Mouse (Mus musculus): ENCODE measurements around the gene Serpina3k. TPM values are rescaled to one million over a fixed set of nuclear protein-coding genes. Genes with fewer than 3 reads are reported as not detected.
"Not testable (repeated sequence)": the region's sequence is repeated elsewhere in the genome, so short reads cannot be mapped to it uniquely, and the experiment has no call there.

The Serpina3k gene
- not detected in 2 replicates for polyA plus RNA-seq (2012; ENCODE audit: insufficient read depth, insufficient read length, missing spikeins)

DNA sequence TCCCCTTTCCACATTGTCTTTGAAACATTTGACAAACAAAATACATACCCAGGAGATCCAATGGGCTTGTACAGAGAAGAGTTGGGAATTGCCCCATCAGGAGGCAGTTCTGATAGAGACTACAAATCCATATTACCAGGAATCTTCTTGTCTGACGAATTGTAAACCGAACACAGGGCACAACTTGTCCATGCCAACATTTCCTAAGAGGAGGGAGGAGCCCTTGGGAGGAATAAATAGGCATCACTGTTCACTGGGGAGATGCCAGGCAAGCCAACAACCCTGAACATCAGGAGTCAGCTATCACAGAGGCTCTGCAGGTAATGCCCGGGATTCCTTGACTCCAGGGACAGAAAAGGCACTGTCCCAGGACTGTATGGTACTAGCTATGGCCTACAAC lies at the start of gene Serpina3k, which contains the start of gene Serpina3m:
TSS of gene Serpina3k (plus strand) at position 261 of the 400 bp plus-strand sequence.
TSS of gene Serpina3m (plus strand) at position 261 of the 400 bp plus-strand sequence.
- H3K4me1 ChIP-seq (ENCODE audit: control insufficient read depth, insufficient read depth, low read length); H3K27ac ChIP-seq (ENCODE audit: insufficient read depth, low read depth, low read length); H3K4me3 ChIP-seq (ENCODE audit: insufficient read depth, low read length): not testable (repeated sequence)

DNA sequence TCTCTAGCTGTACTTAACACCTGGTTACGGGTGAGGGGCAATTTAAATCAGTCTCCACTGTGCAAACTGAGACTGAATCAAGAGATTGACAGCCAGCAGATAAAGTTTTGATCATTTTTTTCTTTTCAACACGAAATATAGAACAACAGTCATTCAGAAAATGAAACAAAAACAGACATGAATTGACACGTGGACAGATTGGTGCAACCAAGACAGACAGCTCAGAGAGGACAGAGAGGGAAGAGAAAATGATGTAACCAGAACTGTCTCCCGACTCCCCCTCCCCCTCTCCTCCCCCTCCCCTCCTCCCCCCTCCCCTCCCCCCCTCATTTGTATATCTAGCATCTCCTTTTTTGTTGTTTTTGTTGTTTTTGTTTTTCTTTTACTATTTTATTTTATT lies 48.4 kb upstream of the Serpina3k start:
- Histone ChIP-seq H3K4me1 (ENCODE audit: control insufficient read depth, insufficient read depth, low read length) (no peaks in the 10 kb centered on the region), H3K4me3 (ENCODE audit: insufficient read depth, low read length) (no peak overlapping the region), H3K27ac (ENCODE audit: insufficient read depth, low read depth, low read length) (no peak overlapping the region)
- TF ChIP-seq POLR2A (IDR thresholded peaks at IDR 0.05; ENCODE audit: borderline replicate concordance, low read depth, low read length) (no peak), CTCF (IDR thresholded peaks at IDR 0.05; ENCODE audit: low read depth, low read length) (no peak)

DNA sequence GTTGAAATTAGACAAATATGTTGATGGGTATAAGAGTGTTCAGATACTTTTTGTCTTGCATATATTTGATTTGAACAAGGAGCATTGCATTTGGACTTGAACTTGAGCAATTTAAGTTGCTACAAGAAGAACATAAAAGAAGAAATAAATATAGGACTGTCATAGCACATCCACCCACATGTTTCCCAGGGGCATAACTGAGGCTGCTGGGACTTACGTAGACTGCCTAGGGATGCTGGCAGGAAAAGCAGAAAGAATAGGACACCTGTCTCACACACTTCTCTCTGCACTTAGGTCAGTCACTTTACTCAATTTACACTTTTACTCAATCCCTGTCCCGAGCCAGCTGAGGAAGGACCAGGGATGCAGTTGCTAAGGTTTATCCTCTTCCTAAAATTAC lies 44.3 kb upstream of the Serpina3k start:
- TF ChIP-seq POLR2A (IDR thresholded peaks at IDR 0.05; ENCODE audit: borderline replicate concordance, low read depth, low read length) (no peak), CTCF (IDR thresholded peaks at IDR 0.05; ENCODE audit: low read depth, low read length) (no peak)
- no peak overlapping the region for H3K4me3 ChIP-seq (ENCODE audit: insufficient read depth, low read length)
- no peak overlapping the region for H3K27ac ChIP-seq (ENCODE audit: insufficient read depth, low read depth, low read length)
- no peaks in the 10 kb centered on the region for H3K4me1 ChIP-seq (ENCODE audit: control insufficient read depth, insufficient read depth, low read length)

DNA sequence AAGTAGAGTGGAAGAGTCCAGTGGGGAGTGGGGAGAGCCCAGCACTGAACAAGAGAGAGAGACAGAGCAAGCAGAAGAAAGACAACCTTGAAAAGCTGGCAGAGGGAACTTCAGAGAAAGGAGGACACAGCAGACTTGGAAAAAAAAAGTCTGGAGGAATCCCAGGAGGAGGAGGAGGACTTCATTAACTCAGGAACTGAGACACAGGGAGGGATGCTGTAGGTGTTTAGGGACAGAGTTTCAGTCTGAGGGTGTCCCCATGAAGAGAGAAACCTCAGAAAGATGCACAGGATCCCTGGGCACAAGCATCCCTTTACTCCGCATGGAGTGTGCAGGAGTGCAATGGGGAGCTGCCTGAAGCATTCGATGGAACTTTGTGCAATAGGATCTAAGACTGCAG lies 40.2 kb upstream of the Serpina3k start:
- TF ChIP-seq POLR2A (IDR thresholded peaks at IDR 0.05; ENCODE audit: borderline replicate concordance, low read depth, low read length) (no peak), CTCF (IDR thresholded peaks at IDR 0.05; ENCODE audit: low read depth, low read length) (no peak)
- H3K27ac ChIP-seq (ENCODE audit: insufficient read depth, low read depth, low read length): no peak overlapping the region
- H3K4me3 ChIP-seq (ENCODE audit: insufficient read depth, low read length): no peak overlapping the region
- no peaks in the 10 kb centered on the region for H3K4me1 ChIP-seq (ENCODE audit: control insufficient read depth, insufficient read depth, low read length)

DNA sequence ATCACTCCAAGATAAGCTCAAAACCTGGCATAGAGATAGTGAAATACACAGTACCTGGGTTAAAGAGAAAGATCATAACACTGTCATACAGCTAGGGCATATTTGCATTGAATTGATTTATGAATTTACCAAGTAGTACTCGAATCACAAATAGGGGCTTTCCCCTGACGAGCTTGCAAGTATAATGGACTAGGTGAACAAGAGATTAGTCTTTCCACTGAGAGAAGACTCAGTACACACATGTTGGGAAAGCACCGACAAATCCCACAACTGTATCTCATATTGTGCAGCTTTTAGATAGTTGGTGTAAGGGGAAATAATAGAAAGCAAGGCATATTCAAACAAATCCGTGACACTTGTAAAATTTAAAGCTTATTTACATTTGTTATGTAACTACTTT lies 32.3 kb upstream of the Serpina3k start:
- H3K4me3 ChIP-seq (ENCODE audit: insufficient read depth, low read length): no peak overlapping the region
- H3K4me1 ChIP-seq (ENCODE audit: control insufficient read depth, insufficient read depth, low read length): no peaks in the 10 kb centered on the region
- H3K27ac ChIP-seq (ENCODE audit: insufficient read depth, low read depth, low read length): no peak overlapping the region
- TF ChIP-seq POLR2A (IDR thresholded peaks at IDR 0.05; ENCODE audit: borderline replicate concordance, low read depth, low read length) (no peak), CTCF (IDR thresholded peaks at IDR 0.05; ENCODE audit: low read depth, low read length) (no peak)

DNA sequence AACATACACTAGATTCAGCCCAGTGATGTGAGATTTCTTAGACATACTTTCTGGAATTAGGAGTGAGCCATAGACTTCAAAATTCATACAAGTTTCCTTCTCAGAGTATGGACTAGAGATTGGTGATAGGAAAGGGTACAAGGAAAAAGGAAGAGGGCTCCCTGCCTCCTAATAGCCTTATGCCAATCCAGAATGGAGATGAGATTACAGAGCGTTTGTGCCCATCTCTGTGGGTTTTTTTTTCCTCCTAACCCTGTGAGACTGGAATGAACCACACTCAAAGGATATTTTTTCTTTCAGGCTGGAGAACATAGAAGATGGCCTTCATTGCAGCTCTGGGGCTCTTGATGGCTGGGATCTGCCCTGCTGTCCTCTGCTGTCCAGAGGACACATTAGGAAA lies 24.0 kb upstream of the Serpina3k start, which contains the start of gene Serpina3j:
TSS of gene Serpina3j (plus strand) at position 301 of the 400 bp plus-strand sequence.
- TF ChIP-seq POLR2A (IDR thresholded peaks at IDR 0.05; ENCODE audit: borderline replicate concordance, low read depth, low read length): no peak
- TF ChIP-seq CTCF (IDR thresholded peaks at IDR 0.05; ENCODE audit: low read depth, low read length): no peak
- Histone ChIP-seq H3K27ac (ENCODE audit: insufficient read depth, low read depth, low read length) (no peak within 1 kb of the TSS), H3K4me1 (ENCODE audit: control insufficient read depth, insufficient read depth, low read length) (no peaks in the 10 kb centered on the region), H3K4me3 (ENCODE audit: insufficient read depth, low read length) (no peak within 1 kb of the TSS)

DNA sequence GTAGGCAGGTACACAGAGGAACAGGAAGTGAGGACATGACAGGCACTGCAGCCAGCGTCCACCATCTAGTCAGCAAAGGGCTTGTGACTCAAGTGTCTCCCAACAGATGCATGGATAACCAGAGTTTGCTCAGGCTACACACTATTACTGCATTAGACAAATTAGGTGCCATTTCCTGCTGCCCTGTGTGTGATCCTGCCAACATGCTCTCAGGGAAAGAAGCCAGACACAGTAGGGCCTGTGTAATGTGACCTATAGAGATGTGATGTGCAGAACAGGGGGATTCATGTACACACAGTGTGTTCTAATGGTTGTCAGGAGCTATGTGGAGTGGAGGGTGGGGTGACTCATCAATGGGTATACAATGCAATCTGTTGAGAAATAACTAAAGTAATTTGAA lies 15.8 kb upstream of the Serpina3k start:
- Histone ChIP-seq H3K4me3 (ENCODE audit: insufficient read depth, low read length) (no peak overlapping the region), H3K4me1 (ENCODE audit: control insufficient read depth, insufficient read depth, low read length) (no peaks in the 10 kb centered on the region), H3K27ac (ENCODE audit: insufficient read depth, low read depth, low read length) (no peak overlapping the region)
- no peak for TF ChIP-seq POLR2A (IDR thresholded peaks at IDR 0.05; ENCODE audit: borderline replicate concordance, low read depth, low read length)
- TF ChIP-seq CTCF (IDR thresholded peaks at IDR 0.05; ENCODE audit: low read depth, low read length): no peak

DNA sequence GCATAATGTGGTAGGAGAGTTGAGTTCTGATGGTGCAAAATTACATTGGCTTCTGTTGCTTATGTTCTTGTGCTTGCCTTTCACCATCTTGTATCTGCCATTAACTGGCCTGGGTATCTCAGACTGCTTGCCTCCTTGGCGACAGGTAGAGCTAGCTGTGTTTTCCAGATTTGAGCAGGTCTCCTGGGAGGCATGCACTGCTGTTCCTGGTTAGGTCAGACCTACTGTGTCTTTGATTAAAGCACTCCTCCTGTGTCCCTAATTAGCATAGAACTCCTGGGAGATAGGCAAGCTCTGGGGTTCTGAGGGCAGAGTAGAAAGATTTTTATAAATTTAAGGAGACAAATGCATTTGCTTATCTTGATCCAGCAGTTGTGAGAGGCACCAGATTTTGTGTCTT lies 6.6 kb upstream of the Serpina3k start:
- no peak overlapping the region for H3K27ac ChIP-seq (ENCODE audit: insufficient read depth, low read depth, low read length)
- TF ChIP-seq POLR2A (IDR thresholded peaks at IDR 0.05; ENCODE audit: borderline replicate concordance, low read depth, low read length) (no peak), CTCF (IDR thresholded peaks at IDR 0.05; ENCODE audit: low read depth, low read length) (no peak)
- no peak overlapping the region for H3K4me3 ChIP-seq (ENCODE audit: insufficient read depth, low read length)
- H3K4me1 ChIP-seq (ENCODE audit: control insufficient read depth, insufficient read depth, low read length): no peaks in the 10 kb centered on the region

DNA sequence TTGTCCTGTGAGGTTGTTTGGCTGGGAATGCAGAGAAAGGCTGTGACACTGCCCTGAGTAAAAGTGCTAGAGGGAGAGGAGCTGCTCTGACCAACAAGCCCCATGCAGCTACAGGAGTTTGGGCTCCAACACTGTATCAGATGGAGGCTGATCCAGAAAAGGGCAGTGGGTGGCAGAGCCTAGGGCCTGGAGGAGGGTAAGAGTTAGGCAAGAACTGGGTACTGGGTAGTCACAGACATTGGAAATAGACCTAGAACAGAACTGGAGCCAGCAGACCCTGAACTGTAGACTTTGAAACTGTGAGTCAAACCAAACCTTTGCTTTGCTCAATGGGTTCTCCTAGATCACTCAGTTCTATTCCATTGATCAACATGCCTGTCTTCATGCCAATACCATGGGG lies 1.4 kb upstream of the Serpina3k start:
- not testable (repeated sequence) for H3K27ac ChIP-seq (ENCODE audit: insufficient read depth, low read depth, low read length); H3K4me3 ChIP-seq (ENCODE audit: insufficient read depth, low read length); H3K4me1 ChIP-seq (ENCODE audit: control insufficient read depth, insufficient read depth, low read length)

DNA sequence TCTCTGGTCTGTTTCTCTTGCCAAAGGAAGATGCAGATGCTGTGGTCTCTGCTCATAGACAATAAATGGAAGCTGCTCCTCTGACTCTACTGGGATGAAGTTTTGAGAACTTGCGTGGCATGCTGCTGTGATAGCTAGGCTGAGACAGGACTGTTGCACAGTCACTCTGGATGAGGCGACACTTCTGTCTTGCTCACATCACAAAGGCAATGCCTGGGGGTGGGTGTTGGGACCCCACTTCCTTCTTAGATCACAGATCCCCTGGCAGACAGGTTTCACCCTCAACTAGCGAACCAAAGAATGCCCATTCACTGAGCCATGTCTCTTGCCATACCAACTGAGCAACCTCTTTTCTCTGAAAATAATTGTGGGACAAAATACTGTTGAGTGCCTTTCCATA lies 419 bp downstream of the Serpina3k start:
- Histone ChIP-seq H3K4me1 (ENCODE audit: control insufficient read depth, insufficient read depth, low read length) (no peaks in the 10 kb centered on the region), H3K4me3 (ENCODE audit: insufficient read depth, low read length) (no peak overlapping the region), H3K27ac (ENCODE audit: insufficient read depth, low read depth, low read length) (no peak overlapping the region)
- TF ChIP-seq POLR2A (IDR thresholded peaks at IDR 0.05; ENCODE audit: borderline replicate concordance, low read depth, low read length) (no peak), CTCF (IDR thresholded peaks at IDR 0.05; ENCODE audit: low read depth, low read length) (no peak)

DNA sequence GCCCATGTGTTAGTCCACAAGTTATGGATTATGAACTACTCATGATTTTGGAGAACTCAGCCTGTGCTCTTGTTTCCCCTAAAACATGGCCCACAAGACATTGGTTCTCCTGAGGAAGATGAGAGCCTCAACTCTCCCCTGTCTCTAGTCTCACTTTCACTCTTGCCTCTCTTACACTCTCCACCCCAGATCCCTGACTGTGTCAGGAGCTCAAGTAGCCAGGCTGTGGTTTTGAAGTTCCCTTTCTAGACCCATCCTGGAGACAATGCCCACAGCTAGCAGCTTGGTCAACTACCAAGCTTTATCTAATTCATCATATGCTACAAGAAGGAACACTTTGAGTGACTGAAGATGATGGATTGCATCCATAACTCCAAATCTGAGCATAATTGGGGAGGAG lies 4.2 kb downstream of the Serpina3k start:
- not testable (repeated sequence) for H3K4me1 ChIP-seq (ENCODE audit: control insufficient read depth, insufficient read depth, low read length); H3K27ac ChIP-seq (ENCODE audit: insufficient read depth, low read depth, low read length); H3K4me3 ChIP-seq (ENCODE audit: insufficient read depth, low read length)
